Mouse (Mus musculus) left cerebral cortex, postnatal 36 days (tissue): ENCODE results near the gene Cd69. TPM values are rescaled to one million over a fixed set of nuclear protein-coding genes. Genes with fewer than 3 reads are reported as not detected.
A peak's percentile ranks its signal among the peaks of the same experiment; 100 is the strongest.

Source experiments
- DNase-seq, 2 experiments: peaks; one replicate each; pipeline ENCODE4 v3.0.0; 2021 to 2022; ENCODE audit warnings: low spot score in 2 of 2, mixed read lengths in 1 of 2
- intact Hi-C: fragments of 180-260 bp; cut with DNase I; formaldehyde crosslinking; loops from one replicate; pipeline ENCODE4 v1.15.1; 2025
- total RNA-seq, 2 experiments: library from RNA; stranded (reverse); gene quantifications; 2 replicates each; pipeline ENCODE4 v1.2.3; 2021

Gene Cd69
- total RNA-seq, 2 experiments from 2014 or later, result not detected

DNA sequence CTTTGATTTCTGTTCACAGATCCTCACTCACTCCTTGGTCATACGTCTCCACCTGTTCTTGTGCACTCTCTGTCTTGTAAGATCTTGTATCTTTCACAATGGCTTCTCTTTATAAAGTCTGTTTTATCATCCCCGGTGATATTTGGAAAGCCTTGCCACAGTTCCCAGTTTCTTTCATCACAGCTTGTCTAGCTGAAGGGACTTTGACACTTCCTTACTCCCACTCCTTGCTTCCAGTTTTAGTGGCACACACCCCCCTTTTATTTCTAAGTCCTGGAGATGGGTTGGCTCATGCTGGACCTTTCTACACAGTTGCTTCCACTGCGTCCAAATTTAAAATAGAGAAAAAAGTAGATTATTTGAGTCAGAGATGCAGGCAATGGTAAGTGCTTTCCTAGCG is 20.9 kb downstream of the Cd69 start:
- no peak for DNase-seq
- intact Hi-C loops, result no loop called here

GRCm38 (mm10) chr6:129248243-129248642 is 27.0 kb downstream of the Cd69 start:
- no peak for DNase-seq
- intact Hi-C loops, result no loop called here

DNA sequence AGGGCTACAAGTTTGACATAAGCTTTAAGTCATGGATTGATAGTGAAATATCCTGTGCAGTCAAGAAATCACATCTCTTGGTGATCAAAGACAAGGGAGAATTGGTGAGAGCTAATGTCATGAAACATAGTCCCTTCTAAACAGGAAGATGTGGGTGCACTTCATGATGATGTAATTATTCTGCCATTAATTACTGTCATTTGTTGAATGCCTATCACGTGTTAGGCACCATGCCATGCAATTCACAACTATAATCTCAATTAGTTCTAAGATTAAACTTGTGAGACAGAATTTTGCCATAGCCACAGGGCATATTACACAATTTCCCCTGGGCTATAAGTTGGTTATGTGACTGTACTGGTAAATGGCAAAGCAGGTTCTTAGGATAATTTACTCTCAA is 28.2 kb downstream of the Cd69 start:
- intact Hi-C loops, result no loop called here
- DNase-seq, result no peak

DNA sequence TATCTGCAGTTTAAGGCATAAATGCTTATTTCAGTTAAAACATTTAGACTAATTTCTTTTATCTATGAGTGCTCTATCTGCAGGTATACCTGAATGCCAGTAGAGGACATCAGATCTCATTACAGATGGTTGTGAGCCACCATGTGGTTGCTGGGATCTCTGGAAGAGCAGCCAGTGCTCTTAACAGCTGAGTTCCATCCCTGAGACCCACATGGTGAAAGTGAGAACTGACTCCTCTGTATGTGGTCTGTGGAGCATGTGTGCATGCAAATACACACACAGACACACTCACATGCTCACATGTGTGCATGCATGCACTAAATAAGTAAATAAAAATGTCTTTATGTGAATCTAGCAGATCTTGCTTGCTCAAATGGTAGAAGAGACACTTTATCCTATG is 29.4 kb downstream of the Cd69 start:
- DNase-seq, result no peak
- intact Hi-C loops, result no loop called here

DNA sequence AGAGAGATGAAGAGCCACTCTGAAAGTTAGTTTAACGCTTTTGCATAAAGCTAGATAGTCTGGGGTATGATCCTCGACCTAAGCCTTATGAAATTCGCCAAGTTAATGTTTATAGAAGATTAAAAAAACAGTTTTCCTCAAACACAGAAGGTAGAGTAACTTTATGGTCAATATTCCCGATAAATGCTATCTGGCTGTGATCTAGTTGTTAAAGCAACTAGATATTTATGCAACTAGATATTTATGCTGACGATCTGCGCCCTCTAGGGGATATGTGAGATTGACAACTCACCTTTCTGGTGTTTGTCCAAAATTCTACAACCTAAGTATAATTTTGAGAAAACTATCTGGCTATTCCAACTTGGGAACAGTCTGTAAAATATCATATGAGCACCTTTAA is 33.3 kb downstream of the Cd69 start:
- intact Hi-C loops, result no loop called here
- no peak for DNase-seq

DNA sequence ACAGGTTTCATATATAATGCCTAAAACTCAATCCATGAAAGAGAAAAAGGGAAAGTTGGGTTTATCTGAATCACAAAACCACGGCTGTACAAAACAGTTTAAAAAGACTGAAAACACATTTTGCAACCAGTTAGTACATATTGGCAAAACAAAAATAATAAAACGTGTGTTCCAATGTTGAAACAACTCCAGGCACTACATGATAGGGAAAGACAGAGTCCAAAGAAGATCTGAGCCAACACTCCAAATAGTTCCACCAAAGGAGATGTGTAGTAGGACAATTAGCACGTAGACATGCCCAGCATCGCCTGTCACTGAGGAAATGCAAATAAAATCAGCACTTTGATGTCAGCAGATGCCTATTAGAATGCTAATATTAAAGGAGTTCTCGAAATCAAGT is 33.8 kb downstream of the Cd69 start:
- no peak for DNase-seq
- intact Hi-C loops, result no loop called here

DNA sequence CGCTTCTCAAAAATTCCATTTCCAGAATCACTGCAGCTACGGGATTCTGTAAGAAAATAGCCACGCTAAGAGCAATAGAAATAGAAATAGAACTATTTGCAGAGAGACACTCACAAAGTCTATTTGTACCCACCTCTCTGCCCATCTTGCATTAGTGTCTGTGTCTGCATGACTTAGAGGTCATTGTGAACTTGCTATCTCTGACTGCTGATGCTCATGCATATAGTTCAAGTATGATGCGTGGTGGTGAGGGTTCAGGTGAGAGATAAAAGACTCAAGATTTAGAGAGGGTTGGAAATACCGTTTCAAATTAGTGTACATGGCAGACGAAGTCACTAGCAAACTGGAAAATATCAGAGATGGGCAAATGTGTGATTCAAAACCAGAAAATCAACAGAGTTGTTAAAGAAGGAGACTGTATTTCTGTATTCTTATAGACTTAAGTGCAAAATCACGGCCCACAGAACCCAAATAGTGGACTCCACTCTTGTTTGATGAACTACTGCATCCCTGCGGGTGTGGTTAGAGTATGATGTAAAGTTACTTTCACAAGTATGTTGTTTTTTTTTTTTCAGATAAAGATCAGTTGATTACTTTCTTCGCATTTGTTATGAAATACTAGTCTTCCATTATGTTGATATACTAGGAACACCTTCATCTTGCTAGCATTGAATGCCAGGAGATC is 35.5 kb downstream of the Cd69 start:
- intact Hi-C loops, result loop anchor here (5.0 kb wide), 1 partner anchor 142 kb away; no protein-coding TSS in a partner anchor
- no peak for DNase-seq

GRCm38 (mm10) chr6:129238275-129239038 is 36.8 kb downstream of the Cd69 start:
- peak in 1 of 2 experiments; percentile 7 for DNase-seq

DNA sequence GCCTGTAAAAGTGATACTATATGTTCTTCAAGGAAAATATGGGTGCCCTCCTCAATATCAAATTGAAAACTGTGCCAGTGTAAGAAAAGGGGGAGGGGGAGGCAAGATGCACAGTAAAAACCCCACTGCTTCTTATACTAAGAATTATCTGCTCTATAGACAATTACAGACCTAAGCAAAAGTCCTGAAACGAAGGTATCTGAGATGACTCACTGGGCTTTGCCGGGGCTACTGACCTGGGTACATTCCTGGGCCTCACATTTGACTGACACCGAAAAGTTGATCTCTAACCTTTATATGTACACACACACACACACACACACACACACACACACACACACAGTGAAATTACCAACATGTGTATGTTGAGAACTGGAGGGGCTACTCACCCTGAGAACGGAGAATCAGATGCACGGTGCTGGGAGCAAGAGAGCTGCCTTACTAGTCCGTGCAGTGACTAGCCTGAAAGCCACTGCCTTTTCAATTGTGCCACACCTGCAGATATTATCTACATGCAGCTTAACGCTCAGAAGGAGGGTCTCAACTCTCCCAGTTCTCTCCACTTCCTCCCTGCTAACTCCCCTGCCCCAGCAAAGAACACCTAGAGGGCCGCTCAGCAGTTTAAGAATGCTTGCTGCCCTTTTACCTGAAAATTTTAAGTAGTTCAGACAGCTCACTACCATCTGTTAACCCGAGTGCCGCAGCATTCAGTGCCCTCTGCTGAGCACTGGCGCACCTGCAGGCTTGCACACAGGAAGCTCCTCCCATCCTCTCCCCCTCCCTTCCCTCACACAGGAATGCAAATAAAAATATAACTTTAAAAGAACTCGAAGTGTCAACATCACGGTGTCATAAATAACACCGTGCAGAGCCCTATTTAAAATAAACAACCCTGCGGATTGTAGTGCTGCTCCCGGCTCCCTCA is 37.6 kb downstream of the Cd69 start:
- intact Hi-C loops, result loop anchor here (2.0 to 5.0 kb wide), 2 partner anchors 57 to 140 kb away; partner anchors contain the start of gene Clec2d
- DNase-seq, result peak; percentile 68

More at GRCm38 (mm10) chr6:129238275-129239038, 36.8 kb downstream of the Cd69 start:
- intact Hi-C loops, result loop anchor here (5.0 kb wide), 1 partner anchor 141 kb away; no protein-coding TSS in a partner anchor

GRCm38 (mm10) chr6:129236652-129237342 is 38.4 kb downstream of the Cd69 start:
- no peak for DNase-seq
- intact Hi-C loops, result loop anchor here (2.0 to 5.0 kb wide), 2 partner anchors 56 to 139 kb away; partner anchors contain the start of gene Clec2d

GRCm38 (mm10) chr6:129235855-129236461 is 39.3 kb downstream of the Cd69 start:
- intact Hi-C loops, result loop anchor here (2.0 to 5.0 kb wide), 2 partner anchors 55 to 139 kb away; partner anchors contain the start of gene Clec2d
- no peak for DNase-seq

GRCm38 (mm10) chr6:129234456-129235360 is 40.5 kb downstream of the Cd69 start:
- intact Hi-C loops, result loop anchor here (5.0 kb wide), 1 partner anchor 137 kb away; no protein-coding TSS in a partner anchor
- DNase-seq, result no peak

GRCm38 (mm10) chr6:129233955-129234369 is 41.3 kb downstream of the Cd69 start:
- intact Hi-C loops, result no loop called here
- no peak for DNase-seq

GRCm38 (mm10) chr6:129233366-129233954 is 41.8 kb downstream of the Cd69 start:
- intact Hi-C loops, result no loop called here
- no peak for DNase-seq

DNA sequence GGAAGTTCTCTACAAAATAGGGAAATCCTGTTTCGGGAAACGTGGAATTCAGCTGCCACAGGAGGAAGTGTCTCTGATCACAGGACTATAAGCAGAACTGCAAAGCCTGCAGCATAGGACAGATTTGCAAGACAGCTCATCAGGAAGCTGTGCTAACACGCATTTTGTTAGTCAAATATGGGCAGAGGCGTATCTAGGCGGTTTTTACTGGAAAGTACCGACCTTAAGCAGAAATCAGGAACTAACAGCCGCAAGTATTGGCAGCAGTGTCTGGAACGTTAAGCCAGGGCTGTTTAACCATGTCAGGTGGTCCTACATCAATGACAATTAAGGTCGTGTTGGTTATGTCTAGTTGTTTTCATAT is 42.4 kb downstream of the Cd69 start:
- intact Hi-C loops, result no loop called here
- peak in 1 of 2 experiments; percentile 7 for DNase-seq

DNA sequence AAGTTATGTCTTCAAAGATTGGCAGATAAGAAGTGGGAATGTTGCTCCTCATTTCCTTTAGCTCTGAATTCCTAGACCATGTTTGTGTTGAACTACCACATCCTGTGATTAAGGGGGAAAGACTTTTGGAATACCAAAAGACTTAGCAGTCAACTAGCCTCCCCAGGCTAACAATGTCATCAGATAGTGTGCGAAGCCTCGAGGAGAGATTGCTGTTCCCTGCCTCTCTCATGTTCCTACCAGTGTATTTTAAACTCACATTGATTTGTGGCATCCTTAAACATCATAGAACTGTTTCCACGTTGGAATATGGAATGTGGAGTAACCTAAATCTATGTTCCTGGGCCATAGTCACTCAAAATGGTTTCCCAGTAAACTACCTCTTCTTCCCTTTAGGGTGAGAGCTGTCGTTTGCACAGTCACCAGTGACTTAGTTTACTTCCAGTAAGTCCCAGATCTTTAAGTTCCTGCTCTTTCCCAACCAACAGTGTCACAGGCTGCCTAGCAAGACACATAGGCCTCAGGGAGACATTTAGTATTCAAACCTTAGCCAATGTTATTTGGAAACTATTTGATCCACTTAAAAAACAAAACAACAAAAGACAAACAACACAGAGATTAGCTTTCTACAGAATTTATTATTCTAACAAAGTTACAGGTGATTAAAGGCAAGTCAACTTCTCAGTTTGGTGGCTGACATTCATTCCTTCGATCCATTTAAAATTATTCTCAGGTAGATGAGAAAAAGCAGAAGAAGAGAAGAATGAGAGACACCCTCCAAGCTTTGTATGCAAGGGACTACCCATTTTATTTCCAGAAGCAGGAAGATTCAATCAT is 43.0 kb downstream of the Cd69 start:
- no peak for DNase-seq
- intact Hi-C loops, result no loop called here
